Mouse (Mus musculus): ENCODE data around the gene Cd300lf.
A peak's percentile ranks its signal among the peaks of the same experiment; 100 is the strongest.

Cd300lf gene

DNA sequence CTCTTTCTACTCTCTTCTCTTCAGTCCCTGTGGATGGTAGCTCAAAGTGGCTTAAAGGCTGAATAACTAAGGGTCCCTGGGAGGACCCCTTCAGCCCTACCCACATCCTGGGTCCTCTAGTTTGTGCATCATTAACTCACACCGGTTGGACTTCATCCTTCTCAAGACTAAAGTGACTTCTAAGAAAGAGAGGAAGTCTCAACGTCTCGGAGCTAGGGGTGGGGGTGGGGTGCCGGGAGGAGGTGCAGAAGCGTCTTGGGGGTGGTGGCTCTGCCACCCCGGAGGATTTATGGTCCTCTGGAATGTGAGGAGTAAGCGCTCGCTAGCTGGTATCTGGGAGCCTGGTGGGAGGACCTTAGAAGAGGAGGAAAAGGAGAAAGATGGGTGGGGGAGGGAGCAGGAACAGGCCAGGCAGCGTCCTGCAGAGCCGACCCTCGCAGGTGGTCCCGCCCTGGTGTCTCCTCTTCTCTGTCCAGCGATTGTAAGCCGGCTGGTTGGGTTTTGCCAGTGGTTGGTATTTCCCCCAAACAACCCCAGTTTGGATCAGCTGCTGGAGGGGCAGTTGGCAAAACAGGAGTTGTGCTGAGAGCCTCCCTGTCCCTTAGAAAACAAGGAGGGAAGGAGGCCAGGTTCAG is 30.7 kb upstream of the Cd300lf start:
- no peak for DNase-seq (ENCODE audit: low read depth, low spot score)
- Histone ChIP-seq H3K36me3 (ENCODE audit: control insufficient read depth, insufficient read depth, low read length, poor library complexity, severe bottlenecking) (no peaks in the 10 kb centered on the region; the same call in 1 of the 2 replicates), H3K27me3 (ENCODE audit: control insufficient read depth, insufficient read depth, low read length, poor library complexity, severe bottlenecking) (no peaks in the 10 kb centered on the region)

DNA sequence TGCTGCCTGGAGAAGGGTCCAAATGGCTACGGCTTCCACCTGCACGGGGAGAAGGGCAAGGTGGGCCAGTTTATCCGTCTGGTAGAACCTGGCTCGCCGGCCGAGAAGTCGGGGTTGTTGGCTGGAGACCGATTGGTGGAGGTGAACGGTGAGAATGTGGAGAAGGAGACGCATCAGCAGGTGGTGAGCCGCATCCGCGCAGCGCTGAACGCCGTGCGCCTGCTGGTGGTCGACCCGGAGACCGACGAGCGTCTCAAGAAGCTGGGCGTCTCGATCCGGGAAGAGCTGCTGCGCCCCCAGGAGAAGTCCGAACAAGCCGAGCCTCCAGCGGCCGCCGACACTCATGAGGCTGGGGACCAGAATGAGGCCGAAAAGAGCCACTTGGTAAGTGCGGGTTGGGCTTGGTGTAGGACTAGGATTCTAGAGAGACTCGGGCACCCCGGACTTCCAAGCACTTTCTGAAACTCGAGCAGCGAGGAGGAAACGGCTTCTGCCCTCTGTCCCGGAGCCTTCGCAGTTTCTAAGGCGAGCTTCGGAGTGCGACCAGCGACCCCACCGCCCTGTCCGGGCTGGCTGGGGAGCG is 29.9 kb upstream of the Cd300lf start:
- DNase-seq (ENCODE audit: low read depth, low spot score) = peak; percentile 70
- no peaks in the 10 kb centered on the region; the same call in 1 of the 2 replicates for H3K36me3 ChIP-seq (ENCODE audit: control insufficient read depth, insufficient read depth, low read length, poor library complexity, severe bottlenecking)
- H3K27me3 ChIP-seq (ENCODE audit: control insufficient read depth, insufficient read depth, low read length, poor library complexity, severe bottlenecking) = no peaks in the 10 kb centered on the region

DNA sequence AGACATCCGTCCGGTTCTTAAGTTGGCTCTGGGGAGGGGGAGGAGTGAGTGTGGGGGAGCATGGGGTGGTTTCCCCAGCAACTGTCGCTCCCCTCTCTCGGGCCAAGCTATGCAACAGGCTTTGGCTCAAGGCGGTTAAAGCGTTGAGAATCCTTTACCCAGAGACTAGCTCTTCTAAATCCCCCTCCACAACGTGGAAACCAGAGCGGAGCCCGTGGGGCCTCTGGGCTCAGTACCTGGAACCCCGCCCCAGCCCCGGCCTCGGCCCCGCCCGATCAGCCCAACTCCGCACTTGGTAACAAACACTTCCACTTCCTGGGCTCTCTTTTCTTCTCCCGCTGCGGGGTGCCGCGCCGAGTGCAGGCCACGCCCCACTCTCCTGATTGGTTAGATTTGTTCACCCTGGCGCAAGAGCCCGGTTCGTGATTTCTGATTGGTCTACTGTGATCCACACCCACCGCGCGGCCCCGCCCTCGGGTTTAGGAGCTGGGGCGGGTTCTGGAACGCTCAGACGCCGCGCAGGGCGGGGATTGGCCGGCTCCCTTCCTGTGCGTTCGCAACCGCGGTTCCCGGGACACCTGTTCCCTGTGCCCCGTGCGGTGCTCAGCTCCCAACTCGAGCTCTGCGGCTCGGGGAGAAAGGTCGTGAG is 29.2 kb upstream of the Cd300lf start, which contains the start of gene Slc9a3r1:
Gene Slc9a3r1 (plus strand): TSS at position 510 of the 649 bp plus-strand sequence.
- Histone ChIP-seq H3K27me3 (ENCODE audit: control insufficient read depth, insufficient read depth, low read length, poor library complexity, severe bottlenecking) (no peaks in the 10 kb centered on the region), H3K36me3 (ENCODE audit: control insufficient read depth, insufficient read depth, low read length, poor library complexity, severe bottlenecking) (no peaks in the 10 kb centered on the region; the same call in 1 of the 2 replicates)
- DNase-seq (ENCODE audit: low read depth, low spot score) = peak; percentile 99

DNA sequence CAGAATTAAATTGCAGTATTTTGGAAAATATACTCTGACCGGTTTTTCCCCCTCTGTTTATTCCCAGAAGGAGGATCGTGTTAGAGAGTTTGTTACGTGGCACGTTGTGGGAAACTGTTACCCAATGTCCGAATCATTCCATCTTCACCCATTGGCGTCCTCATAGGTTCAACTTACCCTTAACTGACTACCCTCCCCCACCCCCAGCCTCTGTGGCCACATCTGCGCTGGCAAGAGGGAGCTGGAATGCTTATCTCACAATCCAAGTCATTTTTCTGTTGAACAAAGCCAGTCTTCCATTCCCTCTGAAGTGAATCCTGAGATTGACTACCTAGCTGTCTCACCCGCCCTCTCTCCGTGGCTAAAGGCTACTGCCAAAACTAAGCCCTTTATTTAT is 28.4 kb upstream of the Cd300lf start:
- DNase-seq (ENCODE audit: low read depth, low spot score) = no peak
- Histone ChIP-seq H3K27me3 (ENCODE audit: control insufficient read depth, insufficient read depth, low read length, poor library complexity, severe bottlenecking) (no peaks in the 10 kb centered on the region), H3K36me3 (ENCODE audit: control insufficient read depth, insufficient read depth, low read length, poor library complexity, severe bottlenecking) (no peaks in the 10 kb centered on the region; the same call in 1 of the 2 replicates)

DNA sequence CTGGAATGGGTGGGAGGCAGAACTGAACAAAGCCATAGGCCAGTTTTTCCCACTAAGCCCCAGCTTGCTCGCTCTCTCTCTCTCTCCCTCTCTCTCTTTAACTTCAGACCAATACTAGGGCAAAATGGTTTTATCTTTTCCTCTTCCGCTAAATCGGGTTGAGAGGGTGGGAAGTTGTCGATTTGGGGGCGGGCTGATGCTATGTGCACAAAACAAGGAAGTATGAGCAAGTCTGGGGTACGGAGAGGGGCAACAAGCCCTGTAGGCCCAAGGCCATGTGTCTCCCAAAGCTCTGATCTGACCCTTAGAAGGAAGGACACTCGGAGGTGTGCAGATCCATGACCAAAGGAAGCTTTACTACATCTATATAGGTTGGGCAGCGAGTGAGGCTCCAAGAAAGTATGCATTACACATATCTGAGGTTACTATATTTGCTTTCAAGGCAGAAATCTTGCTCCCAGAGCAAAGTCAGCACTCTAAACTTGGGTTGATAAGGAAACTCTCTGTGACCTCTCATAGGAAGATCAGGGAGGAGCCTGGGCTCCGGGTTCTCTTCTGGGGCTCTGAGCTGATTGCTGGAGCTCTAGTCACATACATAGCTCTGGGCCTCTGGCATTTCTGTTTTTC is 27.9 kb upstream of the Cd300lf start:
- peak; percentile 64 for DNase-seq (ENCODE audit: low read depth, low spot score)
- Histone ChIP-seq H3K27me3 (ENCODE audit: control insufficient read depth, insufficient read depth, low read length, poor library complexity, severe bottlenecking) (no peaks in the 10 kb centered on the region), H3K36me3 (ENCODE audit: control insufficient read depth, insufficient read depth, low read length, poor library complexity, severe bottlenecking) (no peaks in the 10 kb centered on the region)

DNA sequence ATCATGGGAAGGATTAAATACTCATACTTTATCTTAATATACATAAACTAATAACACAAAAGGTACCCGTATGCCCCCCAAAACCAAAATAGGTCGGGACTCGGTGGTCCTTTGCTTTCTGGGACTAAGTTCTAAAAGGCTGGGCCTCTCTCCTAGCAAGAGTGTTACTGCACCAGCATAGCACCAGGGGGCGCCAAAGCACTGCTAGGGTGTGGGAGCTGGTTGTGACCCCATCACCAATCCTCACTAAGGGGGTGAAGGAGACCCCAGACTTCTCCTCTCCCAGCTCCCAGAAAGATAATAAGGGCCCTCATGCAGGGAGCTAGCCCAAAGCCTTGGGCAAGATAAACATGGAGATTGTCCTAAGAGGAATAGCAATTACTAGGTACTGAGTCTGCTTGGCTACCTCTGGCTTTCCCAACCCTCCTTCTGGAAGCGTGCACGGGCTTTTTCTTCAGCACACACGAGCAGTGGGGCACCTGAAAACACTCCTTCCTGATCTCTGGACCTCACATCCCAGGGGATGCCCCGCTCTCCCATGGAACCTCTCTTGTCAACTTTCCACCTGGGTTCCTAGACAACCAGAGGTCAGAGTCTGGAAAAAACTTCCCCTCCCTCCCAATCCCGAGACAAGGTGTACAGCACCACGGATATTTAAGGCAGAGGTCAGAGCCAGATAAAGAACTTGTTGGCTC is 27.2 kb upstream of the Cd300lf start:
- peak; percentile 84 for DNase-seq (ENCODE audit: low read depth, low spot score)
- Histone ChIP-seq H3K27me3 (ENCODE audit: control insufficient read depth, insufficient read depth, low read length, poor library complexity, severe bottlenecking) (no peaks in the 10 kb centered on the region), H3K36me3 (ENCODE audit: control insufficient read depth, insufficient read depth, low read length, poor library complexity, severe bottlenecking) (no peaks in the 10 kb centered on the region)

DNA sequence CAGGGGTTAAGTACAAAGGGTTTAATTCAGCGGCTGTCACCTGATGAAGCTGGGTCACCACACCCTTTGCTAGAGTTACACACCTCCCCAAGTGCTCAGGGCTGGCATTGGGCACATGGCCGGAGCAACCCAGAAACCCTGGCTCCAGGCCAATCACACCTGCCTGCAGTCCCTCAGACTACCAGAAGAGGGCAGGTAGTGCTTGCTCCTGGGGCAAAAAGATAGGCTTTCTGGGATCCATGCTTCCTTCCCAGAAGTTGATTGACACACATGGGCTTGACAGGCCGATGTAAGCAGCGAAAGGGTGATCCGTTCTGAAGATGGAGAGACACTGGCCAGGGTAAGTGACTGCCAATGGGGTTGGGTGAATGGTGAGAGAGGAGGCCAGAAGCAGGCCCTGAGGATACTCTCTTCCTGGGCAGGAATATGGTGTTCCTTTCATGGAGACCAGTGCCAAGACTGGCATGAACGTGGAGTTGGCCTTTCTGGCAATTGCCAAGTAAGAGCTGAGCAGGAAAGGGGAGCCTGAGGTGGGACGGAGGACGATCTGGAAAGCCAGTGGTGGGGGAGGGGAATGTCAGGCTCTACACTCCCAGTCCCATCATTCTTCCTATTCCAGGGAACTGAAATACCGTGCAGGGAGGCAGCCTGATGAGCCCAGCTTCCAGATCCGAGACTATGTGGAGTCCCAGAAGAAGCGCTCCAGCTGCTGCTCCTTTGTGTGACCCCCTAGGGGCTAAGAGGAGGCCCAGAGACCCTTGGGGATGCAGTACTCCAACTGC is 26.4 kb upstream of the Cd300lf start:
- H3K27me3 ChIP-seq (ENCODE audit: control insufficient read depth, insufficient read depth, low read length, poor library complexity, severe bottlenecking) = no peaks in the 10 kb centered on the region
- peak; percentile 80 for DNase-seq (ENCODE audit: low read depth, low spot score)
- no peaks in the 10 kb centered on the region for H3K36me3 ChIP-seq (ENCODE audit: control insufficient read depth, insufficient read depth, low read length, poor library complexity, severe bottlenecking)

DNA sequence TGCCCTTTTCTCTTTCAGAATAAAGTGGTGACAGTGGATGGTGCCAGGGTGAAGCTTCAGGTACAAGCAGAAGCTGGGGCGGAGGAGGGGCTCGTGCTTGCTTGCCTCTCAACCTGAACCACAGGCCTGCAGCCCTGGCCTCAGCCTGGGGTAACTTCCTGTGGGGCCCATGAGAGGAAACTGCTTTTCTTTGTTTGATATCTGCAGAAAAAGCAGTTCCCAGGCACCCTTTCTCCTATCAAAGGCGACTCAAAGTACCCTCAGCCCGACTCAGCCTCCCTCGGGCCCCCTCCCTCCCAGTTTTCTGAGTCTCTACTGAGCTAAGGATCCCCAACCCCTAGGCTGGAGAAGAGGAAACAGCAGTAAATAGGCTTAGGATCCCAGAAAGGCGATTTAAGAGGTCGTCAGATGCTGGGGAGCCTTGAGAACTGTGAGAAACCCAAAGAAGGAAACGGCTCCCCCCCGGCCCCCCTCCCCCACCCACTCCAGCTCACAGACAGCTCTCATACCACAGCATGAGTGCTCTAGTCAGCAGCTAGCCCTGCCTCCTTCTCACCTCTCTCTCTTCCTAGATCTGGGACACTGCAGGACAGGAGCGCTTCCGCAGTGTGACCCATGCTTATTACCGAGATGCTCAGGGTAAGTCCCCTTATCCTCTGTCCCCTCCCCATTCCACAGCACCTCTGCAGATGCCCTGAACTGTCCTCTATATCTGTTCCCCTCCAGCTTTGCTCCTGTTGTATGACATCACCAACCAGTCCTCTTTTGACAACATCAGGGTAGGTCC is 24.3 kb upstream of the Cd300lf start:
- Histone ChIP-seq H3K36me3 (ENCODE audit: control insufficient read depth, insufficient read depth, low read length, poor library complexity, severe bottlenecking) (no peaks in the 10 kb centered on the region), H3K27me3 (ENCODE audit: control insufficient read depth, insufficient read depth, low read length, poor library complexity, severe bottlenecking) (no peaks in the 10 kb centered on the region)
- peak; percentile 50 for DNase-seq (ENCODE audit: low read depth, low spot score)

DNA sequence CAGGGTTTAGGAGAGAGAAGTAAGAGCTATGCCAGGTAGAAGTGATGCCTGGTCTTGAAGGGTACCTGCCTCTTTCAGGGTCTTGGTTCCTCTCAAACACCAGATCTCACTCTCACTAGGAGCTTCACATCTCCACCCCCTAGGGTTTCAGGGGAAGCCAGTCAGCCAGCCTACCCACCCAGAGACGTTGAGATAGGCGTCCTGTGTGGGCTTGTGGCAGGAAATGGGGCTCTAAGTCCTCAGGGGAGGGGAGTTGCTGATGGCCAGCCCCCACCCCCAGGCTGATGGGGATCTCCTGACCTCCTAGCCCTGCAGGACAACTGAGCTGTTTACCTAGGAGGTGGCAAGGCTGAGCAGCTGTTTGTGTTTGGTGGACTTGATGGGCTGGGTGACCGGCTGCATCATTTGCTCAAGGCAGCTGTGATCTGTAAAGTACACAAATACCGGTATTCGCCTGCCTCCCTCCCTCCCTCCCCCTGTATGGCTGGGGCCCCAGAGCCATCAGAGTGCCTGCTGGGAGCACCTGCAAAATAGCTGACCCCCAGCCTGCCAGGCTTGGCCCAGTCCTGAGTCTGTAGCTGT is 21.4 kb upstream of the Cd300lf start:
- Histone ChIP-seq H3K27me3 (ENCODE audit: control insufficient read depth, insufficient read depth, low read length, poor library complexity, severe bottlenecking) (no peaks in the 10 kb centered on the region), H3K36me3 (ENCODE audit: control insufficient read depth, insufficient read depth, low read length, poor library complexity, severe bottlenecking) (no peaks in the 10 kb centered on the region)
- no peak for DNase-seq (ENCODE audit: low read depth, low spot score)

DNA sequence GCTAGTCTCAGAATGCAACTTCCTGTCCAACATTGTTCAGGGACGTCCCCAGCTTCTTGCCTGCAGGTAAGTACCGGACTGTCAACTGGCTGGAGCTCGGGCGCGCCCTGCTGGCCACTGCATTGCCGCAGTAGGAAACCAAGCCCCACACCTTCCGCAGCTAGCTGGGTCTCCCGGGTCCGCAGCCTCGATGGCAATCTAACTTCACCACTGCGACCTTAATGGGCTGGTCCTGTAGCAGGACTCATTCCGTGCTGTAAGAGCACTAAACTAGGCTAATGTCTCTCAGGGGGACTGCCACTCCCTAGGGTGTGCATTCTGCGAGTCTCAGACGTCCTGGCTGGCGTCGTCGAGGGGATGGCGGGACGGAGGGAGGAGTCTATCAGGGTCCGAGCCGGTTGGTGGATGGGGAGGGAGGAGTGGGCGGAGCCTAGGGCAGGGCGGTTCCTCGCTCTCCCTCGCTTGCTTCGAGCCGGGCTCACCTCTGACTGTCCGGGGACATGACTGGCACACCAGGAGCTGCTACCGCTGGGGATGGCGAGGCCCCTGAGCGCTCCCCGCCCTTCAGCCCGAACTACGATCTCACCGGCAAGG is 20.0 kb upstream of the Cd300lf start:
- Histone ChIP-seq H3K27me3 (ENCODE audit: control insufficient read depth, insufficient read depth, low read length, poor library complexity, severe bottlenecking) (no peaks in the 10 kb centered on the region), H3K36me3 (ENCODE audit: control insufficient read depth, insufficient read depth, low read length, poor library complexity, severe bottlenecking) (no peaks in the 10 kb centered on the region)
- peak; percentile 94 for DNase-seq (ENCODE audit: low read depth, low spot score)

DNA sequence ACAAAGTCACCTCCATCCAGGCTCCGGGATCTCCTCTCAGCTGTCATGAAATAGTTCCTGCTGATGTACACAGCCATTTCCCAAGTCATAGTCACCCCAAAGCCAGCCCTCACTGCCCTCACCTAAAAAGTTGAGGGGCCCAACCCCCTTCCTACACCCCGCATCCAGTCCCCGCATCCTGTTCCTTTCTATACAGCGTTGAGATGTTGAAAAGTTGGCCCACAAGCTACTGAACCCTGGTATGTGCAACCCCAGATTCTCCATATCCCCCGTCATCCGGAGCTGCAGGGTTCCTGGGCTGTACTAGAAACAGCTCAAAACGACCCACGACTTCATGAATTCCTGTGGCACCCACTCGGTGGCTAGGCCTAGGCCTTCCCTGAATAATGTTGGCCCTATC is 19.3 kb upstream of the Cd300lf start:
- H3K27me3 ChIP-seq (ENCODE audit: control insufficient read depth, insufficient read depth, low read length, poor library complexity, severe bottlenecking) = no peaks in the 10 kb centered on the region
- no peaks in the 10 kb centered on the region for H3K36me3 ChIP-seq (ENCODE audit: control insufficient read depth, insufficient read depth, low read length, poor library complexity, severe bottlenecking)
- no peak for DNase-seq (ENCODE audit: low read depth, low spot score)

DNA sequence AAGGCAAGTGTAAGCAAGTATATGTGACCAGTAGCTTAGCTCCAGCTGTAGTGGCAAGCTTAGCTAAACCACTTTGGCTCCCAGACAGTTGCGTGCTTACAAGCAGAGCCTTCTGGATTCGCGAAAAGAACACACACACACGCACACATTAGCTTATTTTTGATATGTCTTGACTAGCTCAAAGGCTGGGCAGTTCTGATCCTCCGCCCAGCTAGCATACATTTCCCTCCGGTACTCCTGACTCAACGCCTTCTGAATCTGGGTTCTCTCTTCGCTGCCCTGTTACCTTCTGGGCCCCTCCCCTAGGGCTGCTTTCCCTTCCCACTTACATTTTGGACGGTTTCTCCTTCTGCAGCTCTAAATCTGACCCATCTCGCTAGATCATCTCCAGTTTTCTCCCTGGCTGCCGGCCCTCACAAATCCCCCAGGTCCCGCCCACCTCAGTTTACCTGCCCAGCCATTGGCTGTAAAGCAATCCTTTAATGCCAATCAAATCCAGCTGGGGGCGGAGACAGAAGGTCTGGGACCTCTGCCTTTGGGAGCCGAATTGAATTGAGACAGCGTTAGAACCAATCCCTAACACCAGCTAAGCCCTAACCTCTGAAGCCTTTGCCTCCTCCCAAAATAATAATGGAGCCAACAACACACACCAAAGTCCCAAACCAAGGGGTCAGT is 18.1 kb upstream of the Cd300lf start:
- Histone ChIP-seq H3K36me3 (ENCODE audit: control insufficient read depth, insufficient read depth, low read length, poor library complexity, severe bottlenecking) (no peaks in the 10 kb centered on the region), H3K27me3 (ENCODE audit: control insufficient read depth, insufficient read depth, low read length, poor library complexity, severe bottlenecking) (no peaks in the 10 kb centered on the region)
- no peak for DNase-seq (ENCODE audit: low read depth, low spot score)

Data from splenic B cell, adult 2 months (primary cell).